Mouse (Mus musculus) spleen, adult 2 months (tissue): ENCODE data around the gene Optn.

Experiments
- CTCF ChIP-seq: fragments of 200-500 bp; IDR thresholded peaks from 2 replicates; pipeline ENCODE4 v1.5.1; 2011; ENCODE audit warnings: mild to moderate bottlenecking, inconsistent platforms; ENCODE audit not compliant: insufficient read depth, insufficient read length, insufficient replicate concordance; ENCODE audit errors: extremely low read depth
- POLR2A ChIP-seq: fragments of 200-500 bp; IDR thresholded peaks from 2 replicates; pipeline ENCODE4 v1.6.1; 2011; ENCODE audit warnings: low read depth, low read length, inconsistent platforms

DNA sequence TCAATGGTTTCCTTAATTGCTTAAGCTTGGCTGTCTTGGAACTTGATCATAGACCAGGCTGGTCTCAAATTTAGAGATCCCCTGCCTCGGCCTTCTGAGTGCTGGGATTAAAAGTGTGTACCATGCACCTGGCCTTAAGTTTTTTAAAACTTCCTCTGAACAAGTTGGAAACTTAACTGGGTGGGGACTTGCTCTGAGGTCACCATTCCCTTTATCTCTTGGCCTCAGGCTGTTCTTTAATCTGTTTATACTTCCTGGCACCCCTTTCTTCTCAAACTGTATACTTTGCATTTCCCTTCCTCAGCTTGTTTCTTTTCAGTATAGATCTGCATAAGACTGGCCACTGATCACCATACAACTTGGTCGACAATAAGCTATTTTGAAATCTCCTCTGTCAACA lies 14.1 kb upstream of the Optn start:
- no peak for TF ChIP-seq CTCF
- TF ChIP-seq POLR2A = no peak
